Mouse (Mus musculus) embryo, embryonic 9.5 days (tissue): ENCODE results near the gene Ppp1r13b.
"Not testable (repeated sequence)": the region's sequence is repeated elsewhere in the genome, so short reads cannot be mapped to it uniquely, and the experiment has no call there.

Source experiments
- DNase-seq: peaks from one replicate; pipeline ENCODE4 v3.0.0-alpha.2; 2017; ENCODE audit errors: extremely low spot score

The Ppp1r13b gene

GRCm38 (mm10) chr12:111907970-111908681, at the start of gene Ppp1r13b:
TSS of gene Ppp1r13b (minus strand) at chr12:111908110.
- DNase-seq: peak; percentile 90

GRCm38 (mm10) chr12:111956173-111956572, 48.3 kb upstream of the Ppp1r13b start:
- no peak for DNase-seq

GRCm38 (mm10) chr12:111951701-111952100, 43.8 kb upstream of the Ppp1r13b start:
- DNase-seq: no peak

- no peak for DNase-seq
Observed at GRCm38 (mm10) chr12:111950486-111950885, 42.6 kb upstream of the Ppp1r13b start.

GRCm38 (mm10) chr12:111946716-111947115, 38.8 kb upstream of the Ppp1r13b start:
- peak; percentile 41 for DNase-seq

GRCm38 (mm10) chr12:111945765-111946655, 38.1 kb upstream of the Ppp1r13b start:
- DNase-seq: not testable (repeated sequence)

- peak; percentile 50 for DNase-seq
Observed at GRCm38 (mm10) chr12:111945115-111945514, 37.2 kb upstream of the Ppp1r13b start.

- DNase-seq: not testable (repeated sequence)
Observed at GRCm38 (mm10) chr12:111944065-111944987, 36.4 kb upstream of the Ppp1r13b start.

GRCm38 (mm10) chr12:111943421-111944064, 35.6 kb upstream of the Ppp1r13b start:
- DNase-seq: no peak

- DNase-seq: peak; percentile 45
Observed at GRCm38 (mm10) chr12:111938623-111939177, 30.8 kb upstream of the Ppp1r13b start.

GRCm38 (mm10) chr12:111936706-111937550, 29.0 kb upstream of the Ppp1r13b start:
- no peak for DNase-seq

GRCm38 (mm10) chr12:111933971-111934370, 26.1 kb upstream of the Ppp1r13b start:
- no peak for DNase-seq

GRCm38 (mm10) chr12:111933032-111933704, 25.3 kb upstream of the Ppp1r13b start:
- no peak for DNase-seq

GRCm38 (mm10) chr12:111932513-111932912, 24.6 kb upstream of the Ppp1r13b start:
- no peak for DNase-seq

- no peak for DNase-seq
Observed at GRCm38 (mm10) chr12:111931411-111932025, 23.6 kb upstream of the Ppp1r13b start.

- DNase-seq: no peak
Observed at GRCm38 (mm10) chr12:111928411-111928966, 20.6 kb upstream of the Ppp1r13b start.

GRCm38 (mm10) chr12:111927338-111927737, 19.4 kb upstream of the Ppp1r13b start:
- DNase-seq: no peak

- DNase-seq: no peak
Observed at GRCm38 (mm10) chr12:111923117-111923516, 15.2 kb upstream of the Ppp1r13b start.

GRCm38 (mm10) chr12:111920046-111920445, 12.1 kb upstream of the Ppp1r13b start:
- no peak for DNase-seq
